Mouse (Mus musculus) intestine, postnatal 0 days (tissue): Measurements from ENCODE around the gene Sec61a2. TPM values are rescaled to one million over a fixed set of nuclear protein-coding genes. Genes with fewer than 3 reads are reported as not detected.

Experiments used
- ATAC-seq: fragments of 200-750 bp; cut with Nextera tagmentation; 2 replicates; pipeline ENCODE4 v1.8.0; 2017; ENCODE audit warnings: mild to moderate bottlenecking, moderate TSS enrichment, moderate library complexity
- H3K27ac ChIP-seq: fragments of 300-500 bp; sonication (generic); 2 replicates; pipeline ENCODE4 v1.5.1; 2014; ENCODE audit warnings: mild to moderate bottlenecking, low read depth, low read length, moderate library complexity
- H3K27me3 ChIP-seq: fragments of 300-500 bp; sonication (generic); replicated peaks from 2 replicates; pipeline ENCODE4 v1.6.1; 2014; ENCODE audit warnings: low read length, mixed read lengths; ENCODE audit not compliant: control insufficient read depth, insufficient read depth
- H3K36me3 ChIP-seq: fragments of 300-500 bp; sonication (generic); 2 replicates; pipeline ENCODE4 v1.6.1; 2014; ENCODE audit warnings: mild to moderate bottlenecking, moderate library complexity; ENCODE audit not compliant: control insufficient read depth, insufficient read depth
- H3K4me1 ChIP-seq: fragments of 300-500 bp; sonication (generic); replicated peaks from 2 replicates; pipeline ENCODE4 v1.6.1; 2014; ENCODE audit warnings: antibody characterized with exemption, low read length, mixed read lengths; ENCODE audit not compliant: control insufficient read depth, insufficient read depth
- H3K4me2 ChIP-seq: fragments of 300-500 bp; sonication (generic); replicated peaks from 2 replicates; pipeline ENCODE4 v1.6.1; 2014; ENCODE audit warnings: low read depth, mild to moderate bottlenecking, moderate library complexity
- H3K4me3 ChIP-seq: fragments of 300-500 bp; sonication (generic); 2 replicates; pipeline ENCODE4 v1.5.1; 2014; ENCODE audit warnings: low read depth, low read length
- H3K9ac ChIP-seq: fragments of 300-500 bp; sonication (generic); 2 replicates; pipeline ENCODE4 v1.6.1; 2014; ENCODE audit warnings: mild to moderate bottlenecking, low read depth, low read length
- H3K9me3 ChIP-seq: fragments of 300-500 bp; sonication (generic); 2 replicates; pipeline ENCODE4 v1.6.1; 2016; ENCODE audit warnings: mixed run types; ENCODE audit not compliant: control insufficient read depth
- CTCF ChIP-seq: sonication (generic); IDR thresholded peaks from 2 replicates; pipeline ENCODE4 v1.5.1; 2016; ENCODE audit warnings: low read depth, mild to moderate bottlenecking, control low read depth, antibody characterized with exemption, moderate library complexity
- WGBS: fragments of 180-500 bp; shearing (Covaris S2); extraction: QIAGEN DNeasy Blood & Tissue Kit; methylation state at CpG from one replicate; pipeline ENCODE4 v1.1.7; 2014; 5-methylcytosine and 5-hydroxymethylcytosine counted together
- polyA plus RNA-seq: library from polyadenylated mRNA; unstranded; fragments of >200 nt; fragmentation: Nextera tagmentation; extraction: Ambion mirVana; gene quantifications from 2 replicates; pipeline ENCODE4 v1.2.1, GENCODE M21; 2015

The Sec61a2 gene
- polyA plus RNA-seq, 1 experiment from 2014 or later, result 17.5 TPM

- WGBS, result 27% methylated on average over 5 of the region's 5 CpGs
- no peaks in the 10 kb centered on the region for H3K36me3 ChIP-seq
- H3K4me3 ChIP-seq, result no peak overlapping the region
- H3K27ac ChIP-seq, result no peak overlapping the region
- no peaks in the 10 kb centered on the region for H3K27me3 ChIP-seq
- TF ChIP-seq CTCF, result no peak
- ATAC-seq, result no peak
- H3K9ac ChIP-seq, result no peak overlapping the region
- no peaks in the 10 kb centered on the region for H3K4me1 ChIP-seq
- no peaks in the 10 kb centered on the region for H3K9me3 ChIP-seq
- H3K4me2 ChIP-seq, result no peak overlapping the region
Measured at GRCm38 (mm10) chr2:5906092-5906491, 10.9 kb upstream of the Sec61a2 start.

GRCm38 (mm10) chr2:5900145-5900544 is 4.9 kb upstream of the Sec61a2 start:
- Histone ChIP-seq H3K9me3 (no peaks in the 10 kb centered on the region), H3K27me3 (no peaks in the 10 kb centered on the region), H3K27ac (no peak overlapping the region), H3K4me1 (no peaks in the 10 kb centered on the region), H3K4me2 (no peak overlapping the region), H3K9ac (no peak overlapping the region), H3K36me3 (no peaks in the 10 kb centered on the region), H3K4me3 (no peak overlapping the region)
- TF ChIP-seq CTCF, result peak; percentile 79
- WGBS, result 65% methylated on average over 5 of the region's 5 CpGs
- no peak for ATAC-seq

- H3K27me3 ChIP-seq, result no peaks in the 10 kb centered on the region
- no peak for TF ChIP-seq CTCF
- peaks cover 16% of the 10 kb centered on the region for H3K36me3 ChIP-seq
- H3K4me1 ChIP-seq, result 0 out of 2 replicates have a peak, but pooled peaks cover 3% of the 10 kb centered on the region
- H3K9me3 ChIP-seq, result no peaks in the 10 kb centered on the region
- peak overlapping the region; percentile 93 for H3K9ac ChIP-seq
- H3K27ac ChIP-seq, result peak overlapping the region; percentile 88; the same call in 1 of the 2 replicates
- whole genome bisulfite sequencing, result 14% methylated on average over 11 of the region's 11 CpGs
- no peak for ATAC-seq
- peak overlapping the region; percentile 88 for H3K4me3 ChIP-seq
- H3K4me2 ChIP-seq, result peak overlapping the region; percentile 96
Measured at GRCm38 (mm10) chr2:5894296-5894695, 936 bp downstream of the Sec61a2 start.

- Histone ChIP-seq H3K27me3 (no peaks in the 10 kb centered on the region), H3K4me3 (no peak overlapping the region), H3K36me3 (peaks cover 46% of the 10 kb centered on the region), H3K27ac (no peak overlapping the region), H3K4me1 (0 out of 2 replicates have a peak, but pooled peaks cover 3% of the 10 kb centered on the region), H3K4me2 (no peak overlapping the region), H3K9me3 (no peaks in the 10 kb centered on the region), H3K9ac (no peak overlapping the region)
- WGBS, result 54% methylated on average over 2 of the region's 2 CpGs
- ATAC-seq, result no peak
- no peak for TF ChIP-seq CTCF
Measured at GRCm38 (mm10) chr2:5889412-5889811, 5.8 kb downstream of the Sec61a2 start.

- WGBS, result 69% methylated on average over 5 of the region's 5 CpGs
- Histone ChIP-seq H3K9ac (no peak overlapping the region), H3K27ac (no peak overlapping the region), H3K4me3 (no peak overlapping the region), H3K4me2 (no peak overlapping the region), H3K4me1 (0 out of 2 replicates have a peak, but pooled peaks cover 3% of the 10 kb centered on the region), H3K9me3 (no peaks in the 10 kb centered on the region), H3K36me3 (peaks cover 49% of the 10 kb centered on the region), H3K27me3 (no peaks in the 10 kb centered on the region)
- no peak for TF ChIP-seq CTCF
- no peak for ATAC-seq
Measured at GRCm38 (mm10) chr2:5888865-5889264, 6.4 kb downstream of the Sec61a2 start.

GRCm38 (mm10) chr2:5877446-5877845 is 17.8 kb downstream of the Sec61a2 start:
- TF ChIP-seq CTCF, result no peak
- ATAC-seq, result no peak
- Histone ChIP-seq H3K4me3 (no peak overlapping the region), H3K36me3 (peaks cover 72% of the 10 kb centered on the region), H3K9me3 (no peaks in the 10 kb centered on the region), H3K27me3 (no peaks in the 10 kb centered on the region), H3K9ac (no peak overlapping the region), H3K4me1 (no peaks in the 10 kb centered on the region), H3K27ac (no peak overlapping the region; the same call in 1 of the 2 replicates), H3K4me2 (no peak overlapping the region)
- WGBS, result 43% methylated on average over 3 of the region's 3 CpGs

GRCm38 (mm10) chr2:5869746-5870145 is 25.5 kb downstream of the Sec61a2 start:
- Histone ChIP-seq H3K27me3 (no peaks in the 10 kb centered on the region), H3K36me3 (peaks cover 58% of the 10 kb centered on the region), H3K9me3 (no peaks in the 10 kb centered on the region), H3K4me1 (no peaks in the 10 kb centered on the region), H3K4me3 (no peak overlapping the region), H3K9ac (no peak overlapping the region), H3K4me2 (no peak overlapping the region), H3K27ac (no peak overlapping the region)
- no peak for TF ChIP-seq CTCF
- WGBS, result 89% methylated on average over 5 of the region's 5 CpGs
- ATAC-seq, result no peak
